Mouse (Mus musculus) heart, embryonic 11.5 days (tissue): Measurements from ENCODE around the gene Ltbp2. TPM values are rescaled to one million over a fixed set of nuclear protein-coding genes. Genes with fewer than 3 reads are reported as not detected.

Experiments used
- ATAC-seq: fragments of 200-750 bp; cut with Nextera tagmentation; replicated peaks from 2 replicates; pipeline ENCODE4 v1.8.0; 2017; ENCODE audit warnings: moderate library complexity; ENCODE audit not compliant: insufficient number of reproducible peaks, low FRiP score, low TSS enrichment
- H3K27ac ChIP-seq: fragments of 300-500 bp; sonication (generic); 2 replicates; pipeline ENCODE4 v1.5.1; 2014; ENCODE audit warnings: mild to moderate bottlenecking, low read depth, low read length
- H3K27me3 ChIP-seq: fragments of 300-500 bp; sonication (generic); 2 replicates; pipeline ENCODE4 v1.6.1; 2014; ENCODE audit warnings: mild to moderate bottlenecking, low read length, mixed read lengths; ENCODE audit not compliant: control insufficient read depth, insufficient read depth
- H3K36me3 ChIP-seq: fragments of 300-500 bp; sonication (generic); 2 replicates; pipeline ENCODE4 v1.6.1; 2014; ENCODE audit warnings: mild to moderate bottlenecking, low read length, moderate library complexity, mixed read lengths; ENCODE audit not compliant: control insufficient read depth, insufficient read depth
- H3K4me1 ChIP-seq: fragments of 300-500 bp; sonication (generic); 2 replicates; pipeline ENCODE4 v1.6.1; 2014; ENCODE audit warnings: low read length; ENCODE audit not compliant: control insufficient read depth, insufficient read depth
- H3K4me2 ChIP-seq: fragments of 300-500 bp; sonication (generic); 2 replicates; pipeline ENCODE4 v1.6.1; 2014; ENCODE audit warnings: mild to moderate bottlenecking, moderate library complexity
- H3K4me3 ChIP-seq: fragments of 300-500 bp; sonication (generic); 2 replicates; pipeline ENCODE4 v1.5.1; 2014; ENCODE audit warnings: low read depth, low read length
- H3K9ac ChIP-seq: fragments of 300-500 bp; sonication (generic); 2 replicates; pipeline ENCODE4 v1.6.1; 2014; ENCODE audit warnings: mild to moderate bottlenecking, low read depth, low read length, moderate library complexity
- H3K9me3 ChIP-seq: fragments of 300-500 bp; sonication (generic); replicated peaks from 2 replicates; pipeline ENCODE4 v1.6.1; 2016; ENCODE audit warnings: low read length; ENCODE audit not compliant: control insufficient read depth
- WGBS: fragments of 180-500 bp; shearing (Covaris S2); extraction: QIAGEN DNeasy Blood & Tissue Kit; methylation state at CpG from one replicate; pipeline ENCODE4 v1.1.7; 2014; ENCODE audit not compliant: insufficient replicate concordance; 5-methylcytosine and 5-hydroxymethylcytosine counted together
- polyA plus RNA-seq: library from polyadenylated mRNA; unstranded; fragments of >200 nt; fragmentation: Nextera tagmentation; extraction: Ambion mirVana; gene quantifications from 2 replicates; pipeline ENCODE4 v1.2.1, GENCODE M21; 2014

Gene Ltbp2
- polyA plus RNA-seq, 1 experiment from 2014 or later: 0.37 TPM

DNA sequence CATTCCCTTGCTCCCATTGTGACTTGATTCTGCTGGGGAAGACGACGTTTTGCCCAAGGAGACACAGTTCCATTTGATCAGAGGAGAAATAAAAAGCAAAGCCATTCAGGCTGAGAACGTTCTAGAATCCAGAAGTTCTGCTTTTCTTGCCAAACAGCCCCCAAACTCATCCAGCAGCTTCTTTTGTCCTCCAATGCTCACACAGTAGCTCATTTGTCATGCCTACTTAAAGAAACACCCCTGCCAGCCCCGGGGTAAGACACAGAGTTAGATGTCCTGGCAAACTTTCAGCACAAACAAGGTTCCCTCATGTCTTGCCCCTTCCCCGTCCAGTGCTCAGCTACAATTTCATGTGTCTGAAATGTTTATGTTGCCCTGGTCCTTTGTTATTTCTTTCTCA, 52.1 kb downstream of the Ltbp2 start:
- 82% methylated on average over 5 of the region's 5 CpGs for whole genome bisulfite sequencing
- H3K27me3 ChIP-seq: peaks cover 31% of the 10 kb centered on the region
- ATAC-seq: no peak

DNA sequence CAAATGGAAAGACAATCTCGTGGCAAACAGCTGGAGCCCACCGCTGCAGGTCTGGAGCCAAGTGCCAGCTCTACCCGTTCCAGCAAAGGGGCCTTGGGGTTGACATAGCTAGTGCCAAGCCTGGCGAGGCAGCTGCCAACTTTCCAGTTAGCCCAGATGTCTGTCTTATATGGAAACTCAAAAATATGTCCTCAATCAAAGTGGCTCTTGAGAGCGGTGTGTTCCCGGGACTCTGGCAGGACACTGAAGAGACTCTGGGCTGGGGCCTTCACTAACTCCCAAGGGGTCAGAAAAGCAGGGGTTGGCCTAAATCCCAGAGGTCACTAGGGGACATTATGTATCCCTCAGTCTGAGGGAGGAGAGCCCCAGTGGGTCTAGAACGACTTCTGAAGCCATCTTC, 52.7 kb downstream of the Ltbp2 start:
- Histone ChIP-seq H3K9ac (no peak overlapping the region), H3K9me3 (no peaks in the 10 kb centered on the region), H3K4me3 (no peak overlapping the region), H3K4me2 (no peak overlapping the region), H3K27me3 (peaks cover 27% of the 10 kb centered on the region), H3K27ac (no peak overlapping the region), H3K36me3 (no peaks in the 10 kb centered on the region), H3K4me1 (no peaks in the 10 kb centered on the region)
- WGBS: 82% methylated on average over 7 of the region's 7 CpGs
- ATAC-seq: no peak

More for the DNA sequence above, 52.1 kb downstream of the Ltbp2 start:
- H3K9me3 ChIP-seq: no peaks in the 10 kb centered on the region
- H3K4me1 ChIP-seq: no peaks in the 10 kb centered on the region
- no peak overlapping the region for H3K9ac ChIP-seq
- H3K27ac ChIP-seq: no peak overlapping the region
- no peaks in the 10 kb centered on the region for H3K36me3 ChIP-seq
- no peak overlapping the region for H3K4me2 ChIP-seq
- no peak overlapping the region for H3K4me3 ChIP-seq

DNA sequence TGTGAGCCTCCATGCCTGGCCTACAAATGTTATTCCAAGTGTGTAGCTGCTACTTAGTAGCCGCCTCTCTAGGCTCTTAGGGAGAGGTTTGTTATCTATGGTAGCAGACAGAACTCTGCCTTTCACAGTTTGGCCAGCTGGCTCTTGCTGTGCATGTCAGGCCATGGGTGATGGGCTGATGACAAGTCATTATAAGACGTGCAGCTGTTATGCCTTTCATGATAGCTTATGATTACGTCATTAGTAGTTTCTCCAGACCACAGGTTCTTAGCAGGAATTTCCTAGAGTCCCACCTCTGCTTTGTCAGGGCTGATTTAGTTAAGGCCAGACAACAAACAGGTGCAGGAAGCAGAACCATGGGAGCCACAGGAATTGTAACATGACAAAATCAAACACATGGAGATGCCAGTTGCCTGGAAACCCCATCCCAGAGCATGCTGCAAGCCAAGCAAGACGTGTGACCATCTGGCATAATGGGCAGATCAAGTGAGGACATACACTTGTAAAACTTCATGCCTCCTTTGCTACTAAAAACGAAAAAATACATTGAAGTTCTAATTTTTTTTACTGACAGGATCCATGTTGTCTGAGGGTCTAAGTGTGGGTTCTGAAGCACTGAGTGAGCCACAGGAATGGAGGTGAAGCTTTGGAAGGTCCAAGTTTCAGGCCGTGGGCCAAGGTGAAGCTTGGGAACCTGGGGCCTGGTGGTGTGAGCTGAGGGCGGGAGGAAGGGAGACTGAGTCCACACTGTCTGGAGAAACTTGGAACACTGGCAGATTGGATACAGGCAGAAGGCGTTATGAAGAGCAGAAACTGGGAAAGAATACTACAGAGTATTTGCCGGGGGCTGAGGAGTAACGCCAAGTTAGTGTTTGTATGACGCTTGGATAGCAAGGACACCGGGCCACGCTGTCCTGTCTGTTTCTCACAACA, 56.8 kb downstream of the Ltbp2 start:
- H3K4me3 ChIP-seq: no peak overlapping the region
- no peaks in the 10 kb centered on the region for H3K4me1 ChIP-seq
- H3K27ac ChIP-seq: no peak overlapping the region
- no peak overlapping the region for H3K4me2 ChIP-seq
- peak; percentile 77; the same call in 1 of the 2 replicates for ATAC-seq
- 69% methylated on average over 13 of the region's 13 CpGs for WGBS
- no peaks in the 10 kb centered on the region for H3K36me3 ChIP-seq
- H3K9me3 ChIP-seq: no peaks in the 10 kb centered on the region
- no peak overlapping the region for H3K9ac ChIP-seq
- H3K27me3 ChIP-seq: peaks cover 18% of the 10 kb centered on the region

DNA sequence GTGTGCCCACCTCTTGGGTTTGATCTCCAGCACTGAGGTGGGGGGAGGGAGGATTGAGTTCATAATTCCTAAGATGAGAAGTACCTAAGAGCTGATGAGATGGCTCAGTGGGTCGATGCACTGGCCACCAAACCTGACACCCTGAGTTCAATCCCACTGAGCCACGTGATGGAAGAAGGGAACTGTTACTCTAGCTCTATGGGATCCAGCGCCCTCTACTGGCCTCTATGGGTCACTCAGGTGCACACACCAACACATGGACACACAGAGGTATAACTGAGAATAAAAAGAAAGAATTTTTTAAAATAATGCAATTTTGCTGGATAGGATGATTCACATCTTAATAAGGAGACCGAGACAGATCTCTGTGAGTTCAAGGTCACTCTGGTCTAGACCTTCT, 57.8 kb downstream of the Ltbp2 start:
- no peak overlapping the region for H3K27ac ChIP-seq
- ATAC-seq: no peak

DNA sequence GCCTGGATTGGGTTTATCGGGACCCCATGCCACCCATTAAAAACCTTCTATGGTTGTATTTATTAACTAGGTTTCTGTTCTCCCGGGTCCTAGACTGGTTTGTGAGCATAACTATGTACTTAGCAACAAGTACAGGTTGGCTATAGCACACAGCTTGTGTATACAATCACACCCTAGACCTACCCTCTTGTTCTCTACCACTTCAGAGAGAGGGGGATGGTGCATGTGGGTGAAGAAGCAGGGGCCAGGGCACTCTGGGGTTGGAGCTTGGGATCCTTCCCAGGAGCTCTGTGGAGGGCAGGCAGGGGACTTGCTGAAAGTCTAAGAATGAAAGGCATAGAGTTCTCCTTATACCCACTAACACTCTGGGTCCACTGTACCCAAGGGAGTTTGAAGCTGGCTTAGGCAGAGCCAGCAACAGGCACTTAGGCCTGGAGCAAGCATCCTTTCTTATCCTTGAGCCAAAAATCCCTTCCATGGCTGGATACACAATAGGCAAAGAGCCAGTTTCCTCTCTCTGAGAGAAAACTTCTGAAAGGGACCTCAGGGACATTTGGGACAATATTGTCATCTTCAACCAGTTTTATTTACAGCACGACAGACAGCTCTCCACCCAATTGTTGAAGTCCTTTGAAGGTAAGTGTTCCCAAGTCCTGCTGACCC, 61.5 kb downstream of the Ltbp2 start:
- Histone ChIP-seq H3K27me3 (peaks cover 21% of the 10 kb centered on the region), H3K9me3 (no peaks in the 10 kb centered on the region), H3K4me1 (no peaks in the 10 kb centered on the region), H3K4me3 (no peak overlapping the region), H3K36me3 (no peaks in the 10 kb centered on the region), H3K9ac (no peak overlapping the region), H3K27ac (no peak overlapping the region), H3K4me2 (no peak overlapping the region)
- ATAC-seq: no peak
- WGBS: 82% methylated on average over 3 of the region's 3 CpGs

More for the DNA sequence above, 57.8 kb downstream of the Ltbp2 start:
- 59% methylated on average over 4 of the region's 4 CpGs for WGBS
- H3K4me1 ChIP-seq: no peaks in the 10 kb centered on the region
- H3K9me3 ChIP-seq: no peaks in the 10 kb centered on the region
- H3K4me3 ChIP-seq: no peak overlapping the region
- H3K4me2 ChIP-seq: no peak overlapping the region
- H3K9ac ChIP-seq: no peak overlapping the region
- peaks cover 22% of the 10 kb centered on the region for H3K27me3 ChIP-seq
- no peaks in the 10 kb centered on the region for H3K36me3 ChIP-seq

DNA sequence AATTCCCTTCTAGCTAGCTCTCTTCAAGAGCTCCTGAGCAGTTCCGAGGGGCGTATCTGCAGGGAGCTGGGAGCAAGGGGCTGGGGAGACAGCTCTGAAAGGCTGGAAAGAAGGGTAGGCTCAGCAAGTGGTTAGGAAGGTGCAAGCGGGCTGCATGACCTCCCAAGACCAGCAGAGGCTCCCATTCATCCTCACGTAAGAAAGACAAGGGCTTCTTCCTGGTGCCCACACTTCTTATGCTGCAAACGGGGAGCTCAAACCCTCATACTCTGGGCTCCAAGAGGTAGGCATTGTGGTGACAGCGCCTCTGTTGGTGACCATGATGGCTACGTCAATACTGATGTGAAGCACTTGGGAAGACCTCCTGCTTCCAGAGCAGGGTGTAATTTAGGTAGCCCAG, 62.6 kb downstream of the Ltbp2 start:
- Histone ChIP-seq H3K27ac (no peak overlapping the region), H3K4me1 (no peaks in the 10 kb centered on the region), H3K36me3 (no peaks in the 10 kb centered on the region), H3K9ac (no peak overlapping the region), H3K27me3 (peaks cover 31% of the 10 kb centered on the region), H3K9me3 (no peaks in the 10 kb centered on the region), H3K4me2 (no peak overlapping the region), H3K4me3 (no peak overlapping the region)
- ATAC-seq: no peak
- 33% methylated on average over 7 of the region's 7 CpGs for WGBS

DNA sequence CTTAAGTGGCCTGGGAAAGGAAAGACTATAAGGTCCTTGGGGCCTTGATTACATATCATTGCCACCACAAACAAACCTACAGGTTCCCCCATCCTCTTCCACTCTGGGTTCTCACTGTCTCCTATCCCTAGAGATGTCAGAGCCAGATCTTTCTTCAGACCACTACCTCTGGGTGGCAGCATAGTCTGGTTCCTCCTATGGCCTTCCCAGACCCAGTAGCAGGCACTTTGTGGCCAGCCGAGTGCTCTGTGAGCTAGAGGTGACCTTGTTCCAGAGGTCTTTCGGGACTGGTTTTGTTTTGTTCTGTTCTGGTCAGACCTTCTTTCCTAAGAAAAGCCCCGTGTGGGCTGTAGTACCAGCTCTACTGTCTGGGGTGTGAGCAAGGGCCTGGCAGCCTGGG, 64.3 kb downstream of the Ltbp2 start:
- H3K36me3 ChIP-seq: no peaks in the 10 kb centered on the region
- 47% methylated on average over 3 of the region's 3 CpGs for WGBS
- ATAC-seq: no peak
- no peak overlapping the region for H3K4me3 ChIP-seq
- H3K9me3 ChIP-seq: no peaks in the 10 kb centered on the region
- H3K9ac ChIP-seq: no peak overlapping the region
- H3K27ac ChIP-seq: no peak overlapping the region
- H3K27me3 ChIP-seq: peaks cover 46% of the 10 kb centered on the region
- H3K4me1 ChIP-seq: no peaks in the 10 kb centered on the region
- H3K4me2 ChIP-seq: no peak overlapping the region

DNA sequence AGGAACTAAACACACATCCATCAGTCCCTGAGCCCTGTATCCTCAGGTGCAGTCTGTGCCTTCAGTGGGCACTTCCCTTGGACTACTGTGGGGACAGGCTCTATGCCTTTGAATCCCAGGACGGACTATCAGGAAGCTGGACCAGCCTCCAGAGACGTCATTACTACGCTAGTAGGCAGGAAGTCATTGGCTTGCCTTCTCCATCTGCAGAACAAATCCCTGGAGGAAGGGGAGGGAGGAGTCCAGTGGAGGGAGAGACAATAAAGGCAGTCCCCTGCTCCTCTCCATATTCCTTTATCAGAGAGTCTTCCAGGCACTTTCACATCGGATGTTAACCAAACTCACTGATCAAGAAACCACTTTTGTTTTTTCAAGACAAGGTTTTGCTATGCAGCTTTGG, 64.8 kb downstream of the Ltbp2 start:
- 57% methylated on average over 4 of the region's 4 CpGs for WGBS
- no peak overlapping the region for H3K9ac ChIP-seq
- H3K4me2 ChIP-seq: no peak overlapping the region
- no peaks in the 10 kb centered on the region for H3K9me3 ChIP-seq
- ATAC-seq: no peak
- peaks cover 49% of the 10 kb centered on the region for H3K27me3 ChIP-seq
- no peak overlapping the region for H3K4me3 ChIP-seq
- H3K4me1 ChIP-seq: 0 out of 2 replicates have a peak, but pooled peaks cover 2% of the 10 kb centered on the region
- no peak overlapping the region for H3K27ac ChIP-seq
- H3K36me3 ChIP-seq: no peaks in the 10 kb centered on the region
